Mouse (Mus musculus) adrenal gland, postnatal 4 days (tissue): Measurements from ENCODE around the gene Ppl. TPM values are rescaled to one million over a fixed set of nuclear protein-coding genes. Genes with fewer than 3 reads are reported as not detected.

Experiments used
- DNase-seq, 2 experiments: peaks; one replicate each; pipeline ENCODE4 v3.0.0; 2021 to 2022; ENCODE audit warnings: low spot score in 2 of 2, mixed read lengths in 2 of 2
- total RNA-seq, 2 experiments: library from RNA; stranded (reverse); gene quantifications; 2 replicates each; pipeline ENCODE4 v1.2.3; 2021

Ppl gene
- total RNA-seq, 2 experiments from 2014 or later, result 1.9 to 2.9 TPM

GRCm38 (mm10) chr16:5045322-5045721 is 86.9 kb downstream of the Ppl start:
- DNase-seq, result no peak

- no peak for DNase-seq
Measured at GRCm38 (mm10) chr16:5036649-5037234, 95.5 kb downstream of the Ppl start.

Other genes starting within 250 kb of the Ppl start
- 10 to 100 TPM; 91.7 to 96.1 TPM for gene Mgrn1, start 246.2 kb downstream of the Ppl start, total RNA-seq
- gene Nudt16l1, start 193.7 kb downstream of the Ppl start, total RNA-seq, result 100 to 1,000 TPM; 105 to 110 TPM
- gene Anks3, start 168.2 kb downstream of the Ppl start, total RNA-seq, result 10 to 100 TPM; 51.9 to 60.5 TPM
- under 1 TPM in 1 of 2 experiments, not detected in 1; 0.22 TPM for gene Sept12, start 134.6 kb downstream of the Ppl start, total RNA-seq
- gene Smim22, start 125.1 kb downstream of the Ppl start, total RNA-seq, result 1 to 10 TPM in 1 of 2 experiments, not detected in 1; 2.2 TPM
- 10 to 100 TPM; 54.6 to 55.0 TPM for gene Rogdi, start 118.9 kb downstream of the Ppl start, total RNA-seq
- gene Glyr1, start 82.6 kb downstream of the Ppl start, total RNA-seq, result 100 to 1,000 TPM; 110 to 111 TPM
- 10 to 100 TPM; 41.2 to 43.4 TPM for gene Ubn1, start 82.4 kb downstream of the Ppl start, total RNA-seq
- under 1 TPM; 0.34 to 0.40 TPM for gene Sec14l5, start 14.7 kb upstream of the Ppl start, total RNA-seq
- 10 to 100 TPM; 23.0 to 25.2 TPM for gene Nagpa, start 71.6 kb upstream of the Ppl start, total RNA-seq
- 10 to 100 TPM; 17.6 to 23.8 TPM for gene AU021092, start 89.9 kb upstream of the Ppl start, total RNA-seq
- gene Alg1, start 101.2 kb upstream of the Ppl start, total RNA-seq, result 10 to 100 TPM; 36.0 to 38.8 TPM
- 10 to 100 TPM; 30.8 to 41.5 TPM for gene Eef2kmt, start 123.6 kb upstream of the Ppl start, total RNA-seq